Mouse (Mus musculus): ENCODE data around the gene Hcar1. TPM values are rescaled to one million over a fixed set of nuclear protein-coding genes. Genes with fewer than 3 reads are reported as not detected.

Gene Hcar1
- total RNA-seq, 1 experiment: not detected

DNA sequence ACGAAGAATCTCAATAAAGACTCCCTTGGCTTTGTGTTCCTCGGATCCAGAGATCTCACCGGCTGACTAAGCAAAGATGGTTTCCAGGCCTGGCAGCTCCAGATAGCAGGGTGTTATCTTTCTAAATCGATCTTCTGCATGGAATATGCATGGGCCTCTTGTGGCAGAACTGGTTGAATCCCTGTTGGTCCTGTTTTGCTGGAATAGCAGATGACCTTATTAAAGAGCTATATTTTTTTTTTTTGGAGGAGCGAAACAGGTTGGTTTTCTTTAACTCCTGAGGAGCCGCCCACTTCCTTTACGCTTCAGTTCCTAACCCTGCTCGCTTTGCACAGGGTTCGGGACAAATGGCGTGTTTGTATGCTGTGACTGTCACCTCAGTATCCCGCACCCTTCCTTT is 16.6 kb upstream of the Hcar1 start:
- in situ Hi-C loops (cut with MboI; ENCODE audit: low sequenced_read_pairs in 2 of 2, unreplicated experiment in 2 of 2): no loop called here
- TF ChIP-seq CHD2 (IDR thresholded peaks at IDR 0.05; ENCODE audit: low read depth, low read length) (no peak), MAFK (IDR thresholded peaks at IDR 0.05; ENCODE audit: insufficient read depth, low read depth, low read length) (no peak), HCFC1 (IDR thresholded peaks at IDR 0.05; ENCODE audit: borderline replicate concordance, insufficient read depth, low read length) (no peak), ZC3H11A (IDR thresholded peaks at IDR 0.05; ENCODE audit: borderline replicate concordance, low read depth, low read length) (no peak), ZNF384 (IDR thresholded peaks at IDR 0.05; ENCODE audit: low read depth, low read length) (no peak)
- Histone ChIP-seq H3K4me1 (ENCODE audit: control insufficient read depth in 2 of 2, insufficient read depth in 2 of 2, low read length in 2 of 2, poor library complexity in 1 of 2) (peaks cover 0 to 4% of the 10 kb centered on the region in 2 experiments; a peak in 1 of 4 replicates), H3K9ac (ENCODE audit: insufficient read depth, low read depth, low read length, poor library complexity, severe bottlenecking) (peak overlapping the region; percentile 35; the same call in 1 of the 2 replicates), H3K4me3 (ENCODE audit: insufficient read depth in 1 of 2, low read depth in 1 of 2, low read length in 2 of 2, poor library complexity in 1 of 2, severe bottlenecking in 1 of 2) (no peak overlapping the region), H3K27ac (ENCODE audit: insufficient read depth, low read depth, low read length, poor library complexity, severe bottlenecking) (no peak overlapping the region), H3K9me3 (ENCODE audit: control insufficient read depth, insufficient read depth, low read depth, low read length) (no peaks in the 10 kb centered on the region), H3K36me3 (ENCODE audit: control insufficient read depth, insufficient read depth, low read length, poor library complexity, severe bottlenecking) (no peaks in the 10 kb centered on the region)
- DNase-seq (ENCODE audit: low read depth, low spot score): no peak

DNA sequence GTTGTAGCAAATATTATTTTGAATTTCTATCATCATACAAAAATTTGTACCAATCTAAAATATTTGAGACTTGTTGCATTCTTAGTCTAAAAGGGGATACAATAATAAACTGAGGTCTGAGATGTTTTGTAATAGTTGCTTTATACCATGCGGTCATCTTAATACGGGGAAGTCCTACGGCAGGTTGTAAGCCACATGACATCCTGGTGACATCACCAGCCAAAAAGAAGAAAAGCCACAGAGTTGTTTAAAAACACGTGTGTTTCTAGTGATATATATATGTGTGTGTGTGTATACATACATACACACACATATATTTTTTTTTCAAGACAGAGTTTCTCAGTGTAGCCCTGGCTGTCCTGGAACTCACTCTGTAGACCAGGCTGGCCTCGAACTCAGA is 13.7 kb upstream of the Hcar1 start:
- H3K36me3 ChIP-seq (ENCODE audit: control insufficient read depth, insufficient read depth, low read length, poor library complexity, severe bottlenecking): no peaks in the 10 kb centered on the region
- H3K4me1 ChIP-seq (ENCODE audit: control insufficient read depth in 2 of 2, insufficient read depth in 2 of 2, low read length in 2 of 2, poor library complexity in 1 of 2): peaks cover 0 to 4% of the 10 kb centered on the region in 2 experiments; a peak in 1 of 4 replicates
- no peaks in the 10 kb centered on the region for H3K9me3 ChIP-seq (ENCODE audit: control insufficient read depth, insufficient read depth, low read depth, low read length)
- TF ChIP-seq ZC3H11A (IDR thresholded peaks at IDR 0.05; ENCODE audit: borderline replicate concordance, low read depth, low read length) (no peak), MAFK (IDR thresholded peaks at IDR 0.05; ENCODE audit: insufficient read depth, low read depth, low read length) (no peak), ZNF384 (IDR thresholded peaks at IDR 0.05; ENCODE audit: low read depth, low read length) (no peak), CHD2 (IDR thresholded peaks at IDR 0.05; ENCODE audit: low read depth, low read length) (no peak)
- in situ Hi-C loops (cut with MboI; ENCODE audit: low sequenced_read_pairs in 2 of 2, unreplicated experiment in 2 of 2): no loop called here
- H3K4me3 ChIP-seq (ENCODE audit: insufficient read depth in 1 of 2, low read depth in 1 of 2, low read length in 2 of 2, poor library complexity in 1 of 2, severe bottlenecking in 1 of 2): no peak overlapping the region
- no peak overlapping the region for H3K27ac ChIP-seq (ENCODE audit: insufficient read depth, low read depth, low read length, poor library complexity, severe bottlenecking)
- no peak for DNase-seq (ENCODE audit: low read depth, low spot score)
- H3K9ac ChIP-seq (ENCODE audit: insufficient read depth, low read depth, low read length, poor library complexity, severe bottlenecking): no peak overlapping the region

DNA sequence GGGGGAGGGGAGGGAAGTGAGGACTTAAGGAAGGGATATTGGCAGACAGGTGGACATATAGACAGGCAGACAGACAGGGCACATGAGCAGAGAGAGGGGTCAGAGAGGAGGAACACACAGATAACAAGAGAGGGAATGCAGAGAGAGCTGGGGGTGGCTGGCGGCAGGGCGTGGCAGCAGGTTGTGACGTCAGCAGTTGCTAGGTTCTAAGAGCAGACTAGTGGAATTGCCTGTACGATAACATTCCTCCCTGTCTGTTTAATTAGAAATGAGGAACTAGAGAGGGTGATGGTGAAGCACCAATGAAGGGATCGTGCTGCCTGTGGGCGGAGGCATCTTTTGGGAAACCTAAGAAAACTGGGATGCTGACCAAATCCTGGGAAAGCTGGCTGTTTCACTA is 11.8 kb upstream of the Hcar1 start:
- H3K36me3 ChIP-seq (ENCODE audit: control insufficient read depth, insufficient read depth, low read length, poor library complexity, severe bottlenecking): no peaks in the 10 kb centered on the region
- H3K9me3 ChIP-seq (ENCODE audit: control insufficient read depth, insufficient read depth, low read depth, low read length): no peaks in the 10 kb centered on the region
- in situ Hi-C loops (cut with MboI; ENCODE audit: low sequenced_read_pairs in 2 of 2, unreplicated experiment in 2 of 2): no loop called here
- H3K4me3 ChIP-seq (ENCODE audit: insufficient read depth in 1 of 2, low read depth in 1 of 2, low read length in 2 of 2, poor library complexity in 1 of 2, severe bottlenecking in 1 of 2): no peak overlapping the region
- H3K9ac ChIP-seq (ENCODE audit: insufficient read depth, low read depth, low read length, poor library complexity, severe bottlenecking): no peak overlapping the region
- DNase-seq (ENCODE audit: low read depth, low spot score): no peak
- TF ChIP-seq MAFK (IDR thresholded peaks at IDR 0.05; ENCODE audit: insufficient read depth, low read depth, low read length): no peak
- no peak for TF ChIP-seq ZNF384 (IDR thresholded peaks at IDR 0.05; ENCODE audit: low read depth, low read length)
- peak; percentile 69 for TF ChIP-seq CHD2 (IDR thresholded peaks at IDR 0.05; ENCODE audit: low read depth, low read length)
- H3K4me1 ChIP-seq (ENCODE audit: control insufficient read depth in 2 of 2, insufficient read depth in 2 of 2, low read length in 2 of 2, poor library complexity in 1 of 2): peaks cover 0 to 2% of the 10 kb centered on the region in 2 experiments; a peak in 1 of 4 replicates
- no peak overlapping the region for H3K27ac ChIP-seq (ENCODE audit: insufficient read depth, low read depth, low read length, poor library complexity, severe bottlenecking)

DNA sequence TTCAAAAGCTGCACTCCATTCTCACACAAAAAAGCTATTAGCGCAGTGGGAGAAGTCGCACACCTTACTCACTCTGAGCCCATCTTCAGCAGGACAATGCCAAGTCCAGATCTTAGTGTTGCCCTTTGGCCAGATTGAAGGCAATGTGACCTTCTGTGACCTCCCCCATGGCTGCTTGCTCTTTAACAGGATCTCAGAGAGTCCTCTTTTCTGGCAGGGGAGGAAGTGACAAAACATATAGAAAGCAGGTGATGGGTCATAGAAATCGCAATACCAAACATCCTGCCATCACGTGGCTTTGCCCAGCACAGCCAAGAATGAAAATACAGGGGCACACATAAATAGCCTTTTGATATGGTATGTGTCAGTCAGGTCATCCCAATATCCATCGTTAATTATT is 11.2 kb upstream of the Hcar1 start:
- TF ChIP-seq HCFC1 (IDR thresholded peaks at IDR 0.05; ENCODE audit: borderline replicate concordance, insufficient read depth, low read length) (no peak), MAFK (IDR thresholded peaks at IDR 0.05; ENCODE audit: insufficient read depth, low read depth, low read length) (no peak), ZC3H11A (IDR thresholded peaks at IDR 0.05; ENCODE audit: borderline replicate concordance, low read depth, low read length) (no peak), ZNF384 (IDR thresholded peaks at IDR 0.05; ENCODE audit: low read depth, low read length) (no peak), CHD2 (IDR thresholded peaks at IDR 0.05; ENCODE audit: low read depth, low read length) (no peak)
- H3K27ac ChIP-seq (ENCODE audit: insufficient read depth, low read depth, low read length, poor library complexity, severe bottlenecking): no peak overlapping the region
- in situ Hi-C loops (cut with MboI; ENCODE audit: low sequenced_read_pairs in 2 of 2, unreplicated experiment in 2 of 2): no loop called here

DNA sequence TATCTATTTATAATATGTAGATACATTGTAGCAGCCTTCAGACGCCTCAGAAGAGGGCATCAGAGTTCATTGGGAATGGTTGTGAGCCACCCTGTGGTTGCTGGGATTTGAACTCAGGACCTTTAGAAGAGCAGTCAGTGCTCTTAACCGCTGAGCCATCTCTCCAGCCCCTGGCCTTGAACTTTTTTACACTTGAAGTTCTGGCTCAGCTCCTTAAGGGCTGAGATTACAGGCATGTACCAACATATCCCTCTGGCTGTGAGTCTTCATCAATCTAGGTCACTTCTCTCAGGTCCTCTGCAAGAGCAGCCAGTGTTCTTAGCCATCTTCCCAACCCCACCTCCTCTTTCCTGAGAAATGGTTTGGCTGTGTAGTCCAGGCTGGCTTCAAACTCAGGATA is 10.5 kb upstream of the Hcar1 start:
- Histone ChIP-seq H3K4me1 (ENCODE audit: control insufficient read depth in 2 of 2, insufficient read depth in 2 of 2, low read length in 2 of 2, poor library complexity in 1 of 2) (0 out of 4 replicates have a peak, but pooled peaks cover 0 to 2% of the 10 kb centered on the region in 2 experiments), H3K27ac (ENCODE audit: insufficient read depth, low read depth, low read length, poor library complexity, severe bottlenecking) (no peak overlapping the region), H3K4me3 (ENCODE audit: insufficient read depth in 1 of 2, low read depth in 1 of 2, low read length in 2 of 2, poor library complexity in 1 of 2, severe bottlenecking in 1 of 2) (no peak overlapping the region), H3K36me3 (ENCODE audit: control insufficient read depth, insufficient read depth, low read length, poor library complexity, severe bottlenecking) (no peaks in the 10 kb centered on the region), H3K9me3 (ENCODE audit: control insufficient read depth, insufficient read depth, low read depth, low read length) (no peaks in the 10 kb centered on the region), H3K9ac (ENCODE audit: insufficient read depth, low read depth, low read length, poor library complexity, severe bottlenecking) (no peak overlapping the region)
- TF ChIP-seq ZC3H11A (IDR thresholded peaks at IDR 0.05; ENCODE audit: borderline replicate concordance, low read depth, low read length): no peak
- no peak for TF ChIP-seq HCFC1 (IDR thresholded peaks at IDR 0.05; ENCODE audit: borderline replicate concordance, insufficient read depth, low read length)
- no peak for TF ChIP-seq ZNF384 (IDR thresholded peaks at IDR 0.05; ENCODE audit: low read depth, low read length)
- TF ChIP-seq MAFK (IDR thresholded peaks at IDR 0.05; ENCODE audit: insufficient read depth, low read depth, low read length): no peak
- no peak for TF ChIP-seq CHD2 (IDR thresholded peaks at IDR 0.05; ENCODE audit: low read depth, low read length)
- in situ Hi-C loops (cut with MboI; ENCODE audit: low sequenced_read_pairs in 2 of 2, unreplicated experiment in 2 of 2): no loop called here
- no peak for DNase-seq (ENCODE audit: low read depth, low spot score)

More for the DNA sequence above, 11.2 kb upstream of the Hcar1 start:
- Histone ChIP-seq H3K4me3 (ENCODE audit: insufficient read depth in 1 of 2, low read depth in 1 of 2, low read length in 2 of 2, poor library complexity in 1 of 2, severe bottlenecking in 1 of 2) (no peak overlapping the region), H3K9ac (ENCODE audit: insufficient read depth, low read depth, low read length, poor library complexity, severe bottlenecking) (no peak overlapping the region), H3K9me3 (ENCODE audit: control insufficient read depth, insufficient read depth, low read depth, low read length) (no peaks in the 10 kb centered on the region), H3K4me1 (ENCODE audit: control insufficient read depth in 2 of 2, insufficient read depth in 2 of 2, low read length in 2 of 2, poor library complexity in 1 of 2) (peaks cover 0 to 2% of the 10 kb centered on the region in 2 experiments; a peak in 1 of 4 replicates), H3K36me3 (ENCODE audit: control insufficient read depth, insufficient read depth, low read length, poor library complexity, severe bottlenecking) (no peaks in the 10 kb centered on the region)
- no peak for DNase-seq (ENCODE audit: low read depth, low spot score)
